Mouse (Mus musculus): ENCODE measurements around the gene 2310034G01Rik. TPM values are rescaled to one million over a fixed set of nuclear protein-coding genes. Genes with fewer than 3 reads are reported as not detected.

Gene 2310034G01Rik
- total RNA-seq, 4 experiments from 2014 or later = 0.36 to 1.5 (median 1.0) TPM

GRCm38 (mm10) chr19:46329031-46329641 is 21.0 kb downstream of the 2310034G01Rik start:
- DNase-seq (ENCODE audit: low spot score in 2 of 2) = peak in 1 of 2 experiments; percentile 39

- peak; percentile 93 to 95 for DNase-seq (ENCODE audit: low spot score in 2 of 2)
Observed at GRCm38 (mm10) chr19:46328081-46329030, 21.7 kb downstream of the 2310034G01Rik start, which contains the start of gene Fbxl15. Fbxl15 (plus strand) TSS chr19:46328184.

- no peak for DNase-seq (ENCODE audit: low spot score in 2 of 2)
Observed at GRCm38 (mm10) chr19:46327531-46328064, 22.5 kb downstream of the 2310034G01Rik start.

DNA sequence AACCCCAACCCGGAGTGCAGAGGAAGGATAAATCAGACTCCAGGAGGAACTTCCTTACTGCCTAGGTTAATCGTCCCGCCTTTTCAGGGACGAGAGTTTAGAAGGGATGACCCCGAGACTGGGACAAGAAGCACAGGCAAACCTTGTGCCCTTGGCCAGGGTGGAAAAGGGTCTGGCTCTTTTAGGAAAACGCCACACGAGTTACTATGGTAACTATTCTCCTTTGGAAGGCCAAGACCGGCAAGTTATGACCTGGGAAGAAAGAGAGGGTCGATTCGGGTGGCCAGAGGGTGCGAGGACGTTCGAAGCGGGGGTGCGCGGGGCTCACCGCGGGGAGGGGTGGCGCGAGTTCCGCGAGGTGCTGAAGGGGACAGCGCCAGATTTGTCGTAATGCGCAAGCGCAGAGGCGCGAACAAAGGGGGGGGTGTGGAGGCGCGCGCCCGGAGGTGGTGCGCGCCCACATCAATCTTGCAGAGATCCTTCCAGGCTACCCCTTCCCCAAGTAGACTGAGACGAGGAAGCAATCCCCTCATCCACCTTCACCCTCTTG is 23.3 kb downstream of the 2310034G01Rik start, which contains the start of gene Psd:
Gene Psd (minus strand): TSS at position 401 of the 550 bp plus-strand sequence.
- DNase-seq (ENCODE audit: low spot score in 2 of 2) = peak in 1 of 2 experiments; percentile 50

- DNase-seq (ENCODE audit: low spot score in 2 of 2) = peak in 1 of 2 experiments; percentile 63
Observed at GRCm38 (mm10) chr19:46326019-46326755, 23.9 kb downstream of the 2310034G01Rik start.

DNA sequence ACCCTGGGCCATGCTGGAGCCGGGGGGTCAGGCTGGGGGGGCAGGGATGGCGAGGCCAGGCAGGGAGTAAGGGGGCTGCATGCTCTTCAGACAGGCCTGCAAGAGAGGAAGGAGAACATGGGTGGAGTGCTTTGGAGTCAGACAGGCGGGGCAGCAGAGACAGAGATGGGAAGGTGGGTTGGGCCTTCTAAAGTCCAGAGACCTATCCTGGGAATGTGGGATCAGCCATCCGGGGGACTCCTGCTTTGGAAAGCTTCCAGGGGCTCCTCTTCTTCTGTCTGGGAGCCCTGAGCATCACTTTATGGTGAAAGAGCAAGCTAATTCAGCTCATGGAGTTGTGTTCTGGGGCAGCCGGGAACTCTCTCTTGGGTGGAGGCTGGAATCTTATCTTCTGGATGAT is 25.2 kb downstream of the 2310034G01Rik start:
- no peak for DNase-seq (ENCODE audit: low spot score in 2 of 2)

DNA sequence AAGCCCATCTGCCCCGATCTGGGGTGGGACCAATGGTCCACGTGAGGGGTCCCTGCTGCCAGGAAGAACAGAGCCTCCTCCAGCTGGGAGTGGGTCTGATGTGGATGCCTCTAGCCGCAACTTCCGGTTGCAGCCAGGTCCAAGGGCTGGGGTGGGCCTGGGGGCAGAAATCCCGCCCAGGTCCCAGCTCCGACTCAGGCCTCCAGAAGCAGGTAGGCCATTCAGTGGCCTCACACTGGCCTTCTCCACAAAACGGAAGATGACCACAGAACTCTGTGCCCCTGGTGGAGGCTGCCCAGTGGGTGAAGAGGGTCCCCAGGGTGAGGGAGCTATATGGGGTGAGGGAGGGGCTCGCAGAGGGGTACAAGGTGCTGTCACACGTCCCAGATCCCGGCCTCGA is 25.7 kb downstream of the 2310034G01Rik start:
- no peak for DNase-seq (ENCODE audit: low spot score in 2 of 2)

DNA sequence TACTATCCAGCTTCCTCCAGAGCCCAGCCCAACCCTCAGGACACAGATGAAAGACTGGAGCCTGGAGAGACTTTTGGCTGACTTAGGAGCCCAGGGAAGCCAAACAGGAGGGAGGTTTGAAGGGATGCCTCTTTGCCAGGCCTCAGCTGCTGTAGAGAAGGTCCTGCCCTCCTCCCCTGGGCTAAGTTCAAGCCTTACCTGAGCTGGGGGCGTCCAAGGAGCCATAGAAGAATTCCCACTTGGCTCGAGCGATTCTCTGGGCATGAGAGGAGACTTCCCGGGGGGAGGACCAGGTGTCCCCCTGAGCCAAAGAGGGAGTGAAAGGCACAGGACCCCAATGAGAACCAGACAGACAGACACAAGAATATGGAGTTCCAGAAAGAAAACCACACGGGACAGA is 26.4 kb downstream of the 2310034G01Rik start:
- no peak for DNase-seq (ENCODE audit: low spot score in 2 of 2)

GRCm38 (mm10) chr19:46322996-46323572 is 27.0 kb downstream of the 2310034G01Rik start:
- no peak for DNase-seq (ENCODE audit: low spot score in 2 of 2)

GRCm38 (mm10) chr19:46322144-46322995 is 27.7 kb downstream of the 2310034G01Rik start:
- DNase-seq (ENCODE audit: low spot score in 2 of 2) = peak; percentile 18 to 43

- peak; percentile 12 to 52 for DNase-seq (ENCODE audit: low spot score in 2 of 2)
Observed at GRCm38 (mm10) chr19:46321101-46321943, 28.8 kb downstream of the 2310034G01Rik start.

DNA sequence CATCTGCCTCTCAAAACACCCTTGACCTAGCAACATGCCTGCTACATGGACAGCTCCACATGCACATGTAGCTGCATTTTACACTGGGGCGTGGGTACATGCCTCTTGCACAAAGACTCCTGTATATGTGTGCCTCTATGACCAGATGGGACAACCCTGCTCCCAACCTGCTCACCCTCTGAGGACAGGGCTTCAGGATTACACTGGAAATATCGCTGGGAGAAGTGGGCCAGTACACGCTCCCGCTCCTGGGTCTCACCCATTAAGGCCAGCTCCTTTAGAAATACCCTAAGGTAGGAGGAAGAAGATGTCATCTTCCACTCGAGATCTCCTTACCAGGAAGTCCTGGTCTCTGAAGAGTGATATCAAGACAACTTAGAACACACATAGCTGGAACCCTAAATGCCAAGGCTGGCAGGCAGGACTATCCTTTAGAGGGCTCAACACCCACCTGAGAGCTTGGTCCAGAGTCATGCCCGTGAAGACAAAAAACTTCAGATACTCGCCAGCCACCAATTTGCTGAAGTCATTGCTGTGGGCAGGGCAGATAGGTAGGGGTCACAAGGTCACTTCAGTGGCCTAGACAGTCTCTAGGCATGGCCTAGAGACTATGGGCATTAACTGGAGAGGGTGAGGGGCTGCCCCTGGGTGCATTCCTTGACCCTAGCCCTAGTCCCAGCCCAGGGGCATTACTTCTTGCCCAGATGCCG is 29.9 kb downstream of the 2310034G01Rik start:
- DNase-seq (ENCODE audit: low spot score in 2 of 2) = peak in 1 of 2 experiments; percentile 18

- DNase-seq (ENCODE audit: low spot score in 2 of 2) = peak; percentile 69 to 96
Observed at GRCm38 (mm10) chr19:46318586-46319378, 31.3 kb downstream of the 2310034G01Rik start.

DNA sequence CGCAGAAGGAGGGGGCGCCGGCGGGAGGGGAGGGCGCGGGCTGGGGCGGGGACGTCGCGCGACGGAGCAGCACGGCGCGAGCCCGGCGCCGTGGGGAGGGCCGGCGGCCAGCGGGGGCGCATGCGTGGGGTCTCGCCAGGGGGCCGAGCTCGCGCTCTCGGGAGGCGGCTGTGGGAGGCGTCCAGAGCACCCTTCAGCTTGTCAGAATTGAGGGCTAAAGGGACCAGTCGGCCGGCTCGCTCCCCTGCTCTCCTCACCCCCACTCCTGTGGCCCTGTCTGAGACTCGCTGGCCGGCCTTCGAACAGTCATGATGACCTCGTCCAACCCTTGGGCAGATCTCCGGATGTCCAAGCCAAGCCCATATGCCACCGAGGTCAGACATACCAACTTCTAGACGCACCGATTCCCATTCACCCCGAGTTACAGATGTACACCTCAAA is 32.1 kb downstream of the 2310034G01Rik start:
- peak; percentile 43 to 45 for DNase-seq (ENCODE audit: low spot score in 2 of 2)

- peak; percentile 7 to 21 for DNase-seq (ENCODE audit: low spot score in 2 of 2)
Observed at GRCm38 (mm10) chr19:46317546-46317885, 32.6 kb downstream of the 2310034G01Rik start.

GRCm38 (mm10) chr19:46316846-46317545 is 33.1 kb downstream of the 2310034G01Rik start:
- DNase-seq (ENCODE audit: low spot score in 2 of 2) = peak; percentile 63 to 89

Measured in left cerebral cortex, adult 8-10 months (tissue).